Mouse (Mus musculus) frontal cortex, adult (tissue): ENCODE measurements around the gene Sf3a3.

Experiments
- ATAC-seq: cut with Nextera tagmentation; 2 replicates; pipeline ENCODE4 v1.9.2; 2017; ENCODE audit warnings: mild to moderate bottlenecking, moderate library complexity, mixed read lengths; ENCODE audit not compliant: low TSS enrichment

Sf3a3 gene

DNA sequence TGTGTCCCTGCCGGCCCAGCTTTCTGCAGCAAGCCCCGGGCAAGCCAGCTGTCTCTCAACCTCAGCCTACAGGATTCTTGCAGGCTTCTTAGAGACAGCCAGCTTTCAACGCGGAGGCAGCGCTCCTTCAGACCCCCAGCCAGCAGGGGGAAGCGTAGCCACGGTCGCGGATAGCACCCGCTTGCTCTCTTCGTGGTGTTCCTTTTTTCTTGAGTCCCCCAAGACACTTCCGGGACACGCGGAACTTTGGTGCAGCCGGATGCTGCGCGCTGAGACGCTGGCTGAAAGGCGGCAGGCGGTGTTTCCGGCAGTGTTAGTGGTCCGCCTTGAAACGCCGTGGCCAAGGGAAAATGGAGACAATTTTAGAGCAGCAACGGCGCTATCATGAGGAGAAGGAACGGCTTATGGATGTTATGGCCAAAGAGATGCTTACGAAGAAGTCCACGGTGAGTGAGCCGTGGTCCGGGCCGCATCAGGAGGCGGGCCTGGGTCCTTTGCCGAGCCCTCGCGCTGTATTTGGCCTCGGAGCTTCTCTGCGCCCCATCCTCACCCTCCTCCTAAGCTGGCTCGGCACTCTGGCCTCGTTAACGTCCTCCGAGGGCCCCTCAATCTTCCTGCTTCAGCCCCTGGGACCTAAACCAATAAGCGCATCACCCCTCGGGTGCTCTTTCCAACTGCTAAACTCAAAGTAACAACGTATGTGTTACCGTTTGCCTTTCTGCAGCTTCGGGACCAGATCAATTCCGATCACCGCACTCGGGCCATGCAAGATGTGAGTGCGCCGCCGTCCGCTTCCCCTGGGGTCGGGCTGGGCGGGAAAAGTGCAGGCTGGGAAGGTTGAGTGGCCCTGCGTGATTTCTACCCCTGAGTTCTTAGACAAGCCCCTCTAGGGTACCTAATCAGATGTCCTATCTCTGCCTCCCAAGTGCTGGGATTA, at the start of gene Sf3a3:
Sf3a3 (plus strand) TSS at position 232 of the 937 bp plus-strand sequence.
- peak; percentile 98 for ATAC-seq

DNA sequence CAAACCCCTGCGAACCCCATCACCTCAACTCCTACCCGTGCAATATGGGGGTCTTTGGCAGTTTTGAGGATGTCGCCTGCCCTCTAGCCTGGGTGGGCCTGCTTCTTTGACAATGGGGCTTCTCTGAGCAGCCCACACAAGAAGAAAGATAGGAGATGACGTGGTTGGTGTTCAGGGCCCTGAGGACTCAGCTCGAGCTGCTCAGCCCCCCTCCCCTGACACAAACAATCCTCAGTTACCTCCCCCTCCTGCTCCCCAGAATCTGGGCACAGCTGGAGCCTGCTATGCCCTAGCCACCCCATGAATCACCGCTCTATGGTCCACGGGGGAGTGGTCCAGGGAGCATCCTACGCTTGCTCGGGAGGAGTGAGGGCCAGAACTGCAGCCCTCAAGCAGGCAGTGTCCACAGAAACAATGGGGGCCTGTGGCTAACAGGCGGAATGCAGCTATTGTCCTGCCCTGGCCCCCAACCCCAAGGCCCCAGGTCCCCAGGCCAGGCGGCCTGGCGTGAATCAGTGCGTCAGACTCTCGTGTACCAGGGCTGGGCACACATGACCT, 47.0 kb upstream of the Sf3a3 start:
- ATAC-seq = peak; percentile 29; the same call in 1 of the 2 replicates

DNA sequence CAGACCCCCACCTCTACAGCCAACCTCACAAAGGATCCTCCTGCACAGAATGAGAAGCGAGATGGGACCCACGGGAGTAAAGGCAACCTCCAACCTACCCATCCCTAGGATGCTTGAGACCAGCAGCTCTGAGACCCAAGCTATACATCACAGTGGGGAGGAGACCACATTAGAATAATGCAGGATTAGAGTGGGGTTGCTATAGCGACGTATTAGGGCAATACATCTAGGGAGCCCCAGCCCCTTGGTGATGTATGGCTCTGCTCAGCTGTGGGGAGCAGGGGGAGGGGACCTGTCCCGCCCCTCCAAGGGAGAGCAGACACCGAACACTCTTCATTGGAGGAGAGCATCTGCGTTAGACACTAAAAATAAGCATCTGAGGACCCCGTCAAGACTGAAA, 46.5 kb upstream of the Sf3a3 start:
- no peak for ATAC-seq

DNA sequence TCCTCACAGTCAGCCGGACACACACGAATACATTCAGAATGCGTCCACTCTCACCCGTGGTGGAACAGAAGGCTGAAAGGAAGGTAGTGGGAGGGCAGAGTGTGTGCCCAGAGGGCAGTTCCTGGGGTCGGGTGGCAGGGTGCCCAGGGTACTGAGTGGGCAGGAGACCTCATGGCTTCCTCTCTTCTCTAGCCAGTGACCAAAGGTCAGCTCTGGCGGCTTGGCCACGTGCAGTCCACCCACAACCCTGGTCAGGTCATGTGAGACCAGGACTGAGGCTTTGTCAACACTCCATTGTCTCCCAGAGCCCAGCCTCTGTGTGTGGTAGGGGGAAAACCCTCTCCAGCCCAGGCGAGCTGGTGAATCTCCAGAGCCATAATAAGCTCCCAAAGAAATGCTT, 44.3 kb upstream of the Sf3a3 start:
- no peak for ATAC-seq

DNA sequence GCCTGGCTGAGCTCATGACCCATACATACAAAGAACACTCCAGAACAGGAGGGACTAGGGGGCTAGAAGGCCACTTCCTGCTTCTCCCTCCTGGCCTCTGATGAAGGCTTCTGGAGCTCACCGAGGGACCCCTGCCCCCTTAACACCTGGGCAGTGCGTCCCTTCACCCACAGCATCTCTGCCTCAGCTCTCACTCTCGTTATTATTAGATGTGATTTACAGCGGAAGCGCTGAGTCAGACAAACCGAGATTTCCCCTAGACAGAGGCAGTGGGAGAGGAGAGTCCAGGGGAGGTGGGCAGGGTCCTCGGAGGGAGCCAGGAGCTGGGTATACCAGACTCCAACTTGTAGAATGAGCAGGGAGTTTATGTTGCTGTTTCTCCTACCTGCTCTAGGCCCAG, 43.0 kb upstream of the Sf3a3 start:
- ATAC-seq = no peak

DNA sequence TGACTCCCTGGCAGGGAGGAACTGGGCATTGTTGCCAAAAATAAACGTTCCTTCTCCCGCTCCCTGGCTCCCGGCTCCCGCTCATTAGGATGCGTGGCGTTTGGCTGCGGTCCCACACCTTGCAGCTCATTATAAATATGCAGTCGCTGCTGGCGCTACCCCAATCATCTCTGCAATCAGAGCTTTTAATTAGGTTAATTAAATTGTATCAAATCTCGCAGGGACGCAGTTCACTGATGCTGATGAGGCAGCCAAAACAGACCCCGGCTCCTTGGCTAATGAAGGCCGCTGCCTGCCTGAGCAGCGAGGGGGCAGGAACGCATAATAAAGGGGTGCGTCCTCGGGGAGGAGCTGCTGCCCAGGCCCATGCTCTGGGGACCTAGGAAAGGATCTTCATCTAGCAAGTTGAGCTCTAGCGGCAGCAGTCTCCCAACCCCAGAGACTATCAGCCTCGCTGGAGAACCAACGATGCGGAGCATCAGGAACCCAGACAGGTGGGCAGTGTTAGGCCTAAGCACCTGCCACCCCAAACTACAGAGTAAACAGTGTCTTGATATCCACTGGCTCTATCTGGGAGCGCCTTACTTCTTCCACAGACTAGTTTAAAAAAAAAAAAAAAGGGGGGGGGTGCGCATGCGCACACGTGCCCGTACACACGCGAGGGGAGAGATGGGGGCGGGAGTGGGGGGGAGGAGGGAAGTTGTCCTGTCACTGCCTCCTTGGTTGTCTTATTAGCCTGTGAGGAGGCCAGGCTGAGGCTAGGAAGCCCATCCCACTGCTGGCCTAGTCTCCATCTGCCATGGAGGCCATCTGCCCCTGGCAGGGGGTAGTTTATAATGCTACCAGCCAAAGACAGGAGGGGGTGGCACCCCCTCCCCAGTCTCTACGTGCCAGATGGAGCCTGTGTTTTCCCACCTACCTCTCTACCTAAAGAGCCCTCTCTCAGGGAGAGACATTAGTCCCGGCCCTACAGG, 41.9 kb upstream of the Sf3a3 start:
- ATAC-seq = peak; percentile 21; the same call in 1 of the 2 replicates

DNA sequence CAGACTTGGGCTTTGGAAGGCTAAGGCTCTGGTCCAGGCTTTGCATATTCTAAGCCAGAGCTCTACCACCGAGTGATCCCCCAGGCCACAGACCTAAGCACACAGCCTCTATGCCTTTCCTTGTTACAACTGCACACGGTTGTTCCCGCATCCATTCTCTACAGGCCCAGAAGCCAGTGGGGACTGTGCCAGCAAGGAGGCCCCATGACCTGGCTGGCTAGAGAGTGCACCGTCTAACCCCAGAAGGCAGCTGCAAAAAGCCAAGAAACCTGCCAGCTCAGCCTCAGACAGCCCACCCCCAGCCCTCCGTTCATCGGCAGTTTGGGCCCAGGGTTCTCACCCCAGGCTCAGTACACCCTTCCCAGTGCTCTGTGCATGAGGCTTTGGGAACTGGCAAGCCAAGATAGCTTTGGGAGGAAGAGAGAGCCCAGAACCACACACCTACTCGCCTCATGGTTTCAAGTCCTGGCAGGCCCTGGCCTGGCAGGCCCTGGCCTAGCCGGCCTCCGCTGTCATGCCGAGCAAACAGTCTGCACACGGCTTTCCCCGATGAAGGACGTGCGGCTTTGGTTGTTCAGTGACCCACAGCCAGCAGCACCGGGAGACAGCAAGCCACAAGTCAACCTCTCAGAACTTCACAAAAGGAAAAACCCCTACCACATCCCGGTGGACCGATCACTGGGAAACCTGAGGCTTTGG, 40.1 kb upstream of the Sf3a3 start:
- no peak for ATAC-seq

DNA sequence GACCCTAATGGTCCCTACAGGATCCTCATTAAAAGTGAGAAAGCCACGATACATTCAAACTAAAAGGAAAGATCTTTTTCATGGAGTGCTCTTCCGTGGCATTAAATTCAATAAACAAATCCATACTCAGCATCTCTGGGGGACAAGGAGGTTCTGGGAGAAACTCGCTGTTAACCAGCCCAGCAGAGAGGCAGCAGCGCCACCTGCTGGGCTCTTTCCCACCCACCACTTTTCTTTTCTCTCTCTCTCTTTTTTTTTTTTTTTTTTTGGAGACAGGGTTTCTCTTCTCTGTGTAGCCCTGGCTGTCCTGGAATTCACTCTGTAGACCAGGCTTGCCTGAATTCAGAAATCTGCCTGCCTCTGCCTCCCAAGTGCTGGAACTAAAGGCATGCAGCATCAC, 39.5 kb upstream of the Sf3a3 start:
- ATAC-seq = peak; percentile 60; the same call in 1 of the 2 replicates

DNA sequence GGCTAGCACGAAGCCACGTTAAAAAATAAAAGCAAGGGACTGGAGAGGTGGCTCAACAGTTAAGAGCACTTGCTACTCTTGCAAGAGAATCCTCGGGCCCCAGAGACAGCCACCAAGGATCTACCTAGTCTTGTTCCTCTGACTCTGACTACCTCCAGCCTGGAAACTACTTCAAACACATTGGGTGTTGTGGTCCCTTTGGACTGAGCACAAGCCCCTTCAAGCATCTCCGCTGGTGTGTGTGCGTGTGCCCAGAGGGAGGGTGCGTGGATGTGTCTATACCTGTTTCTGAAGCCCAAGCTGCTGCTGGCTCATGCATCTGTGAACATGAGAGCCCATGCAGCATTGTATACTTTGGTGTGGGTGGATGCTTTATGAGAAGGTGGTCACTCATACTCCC, 38.6 kb upstream of the Sf3a3 start:
- no peak for ATAC-seq

DNA sequence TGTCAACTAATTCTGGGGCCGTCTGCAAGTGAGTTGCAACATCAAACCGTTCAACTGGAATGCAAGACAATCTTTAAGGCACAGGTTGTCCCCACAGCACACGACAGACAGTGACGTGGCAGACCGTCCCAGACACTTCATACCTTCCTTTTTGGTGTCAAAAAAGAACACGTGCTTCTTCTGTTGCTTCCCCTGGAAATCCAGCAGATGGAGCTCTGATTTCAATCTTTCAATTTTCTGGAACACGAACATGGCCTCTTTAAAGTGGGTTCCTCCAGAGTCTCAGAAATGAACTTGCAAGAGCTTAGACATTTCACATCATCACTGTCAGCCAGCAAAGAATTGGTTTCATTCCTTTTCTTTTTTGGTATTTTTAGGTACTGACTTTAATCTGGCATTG, 32.3 kb upstream of the Sf3a3 start:
- no peak for ATAC-seq

DNA sequence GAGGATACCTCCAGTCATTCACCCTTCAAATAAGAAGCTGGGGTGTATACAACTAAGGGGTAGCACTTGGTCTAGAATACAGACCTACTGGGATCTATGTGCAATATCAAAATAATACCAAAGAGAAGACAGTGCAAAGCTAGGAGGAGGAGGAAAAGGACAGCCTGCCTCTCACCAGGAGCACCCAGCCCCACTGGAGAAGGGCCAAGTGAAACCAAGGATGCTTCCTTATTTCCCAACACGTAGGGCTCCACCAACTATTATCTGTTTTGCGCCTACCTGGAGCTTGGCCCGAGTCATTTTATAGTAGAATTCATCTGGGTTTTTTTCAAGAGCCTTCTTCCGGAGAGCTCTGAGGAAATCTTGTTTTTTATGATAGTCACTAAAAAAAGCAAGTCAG, 31.1 kb upstream of the Sf3a3 start:
- no peak for ATAC-seq

DNA sequence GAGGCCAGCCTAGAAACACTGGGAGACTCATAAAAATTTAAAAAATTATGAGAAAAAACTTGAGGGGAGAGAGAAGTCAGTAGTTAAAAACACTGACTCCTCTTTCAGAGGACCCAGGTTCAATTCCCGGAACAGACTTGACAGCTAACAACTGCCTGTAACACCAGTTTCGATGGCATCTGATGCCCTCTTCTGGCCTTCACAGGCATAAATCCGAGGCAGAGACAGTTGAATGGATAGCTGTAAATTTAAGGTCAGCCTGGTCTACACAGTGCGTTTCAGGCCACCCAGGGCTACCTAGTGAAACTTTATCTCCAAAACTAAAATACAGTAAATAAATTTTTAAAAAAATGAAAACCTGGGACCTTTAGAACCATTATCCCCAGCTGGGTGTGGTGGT, 29.6 kb upstream of the Sf3a3 start:
- no peak for ATAC-seq

DNA sequence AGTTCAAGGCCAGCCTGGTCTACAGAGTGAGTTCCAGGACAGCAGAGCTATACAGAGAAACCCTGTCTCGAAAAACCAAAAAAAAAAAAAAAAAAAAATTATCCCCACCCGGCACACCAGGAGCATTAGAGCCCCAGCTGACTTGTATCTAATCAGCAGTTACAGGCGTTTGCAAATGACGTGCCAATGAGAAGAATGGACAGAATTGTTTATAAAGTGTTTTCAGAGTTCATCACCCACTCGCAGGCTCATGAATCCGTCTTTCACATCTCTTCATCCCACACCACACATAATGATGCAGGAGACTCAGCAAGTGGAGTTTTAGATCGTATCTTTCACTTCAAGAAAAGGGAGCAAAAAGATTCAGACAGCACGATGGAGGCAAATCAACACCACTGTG, 29.1 kb upstream of the Sf3a3 start:
- ATAC-seq = no peak

DNA sequence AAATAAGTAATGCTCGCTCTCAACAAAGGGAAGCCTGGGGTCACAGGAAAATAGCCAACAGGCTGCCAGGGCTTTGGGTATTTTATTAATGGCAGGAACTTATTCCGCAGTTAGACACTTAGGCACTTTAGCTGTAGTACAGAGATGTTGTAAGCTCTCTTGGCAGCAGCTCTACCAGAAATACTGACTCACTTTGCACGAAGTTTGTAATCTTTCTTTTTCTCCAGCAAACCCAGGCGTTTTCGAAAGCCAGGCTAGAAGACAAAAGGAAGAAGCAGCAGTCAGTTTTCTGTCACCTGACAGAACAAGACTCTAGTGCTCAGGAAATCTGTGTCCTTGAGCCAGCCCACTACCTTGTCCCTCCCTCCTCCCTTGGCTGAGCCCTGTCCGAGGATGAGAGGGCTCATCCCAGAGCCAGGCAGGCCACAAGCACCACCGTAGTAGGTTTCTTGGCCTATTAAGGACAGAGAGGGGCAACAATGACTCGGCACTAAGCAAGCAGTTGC, 28.6 kb upstream of the Sf3a3 start:
- no peak for ATAC-seq

DNA sequence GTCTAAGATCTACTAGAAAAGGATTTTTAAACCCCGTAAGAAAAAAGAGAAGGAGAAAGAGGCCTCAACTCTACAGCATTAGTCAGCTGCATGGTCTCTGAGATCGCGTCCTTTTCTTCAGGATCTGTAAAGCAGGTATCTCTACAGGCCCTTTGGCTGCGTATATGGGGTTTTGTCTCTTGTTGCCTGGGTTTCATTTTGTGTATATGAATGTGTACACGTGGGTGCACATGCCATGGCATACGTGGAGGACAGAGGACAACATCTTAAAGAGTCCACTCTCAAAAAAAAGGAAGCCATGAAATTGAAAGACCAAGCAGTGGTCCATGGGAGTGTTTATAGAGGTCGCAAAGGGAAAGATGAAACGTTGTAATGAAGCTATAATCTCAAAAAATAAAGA, 23.1 kb upstream of the Sf3a3 start:
- no peak for ATAC-seq

DNA sequence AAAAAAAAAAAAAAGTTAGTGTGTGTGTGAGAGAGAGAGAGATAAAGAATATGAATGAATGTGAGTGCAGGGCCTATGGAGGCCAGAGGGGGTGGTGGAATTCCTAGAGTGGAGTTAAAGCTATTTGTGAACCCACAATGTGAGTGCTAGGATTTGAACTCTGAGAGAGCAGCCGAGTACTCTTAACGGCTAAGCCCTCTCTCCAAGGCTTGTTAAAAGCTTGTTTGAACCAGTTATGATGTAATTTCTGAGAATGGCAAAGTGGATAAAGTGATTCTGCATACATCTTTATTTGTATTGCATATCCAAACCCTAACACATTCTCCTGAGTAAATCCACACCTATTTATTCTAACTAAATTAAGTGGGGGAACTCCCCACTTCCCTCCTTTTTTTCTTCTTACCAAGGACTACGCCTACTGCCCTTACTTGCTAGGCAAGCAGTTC, 22.1 kb upstream of the Sf3a3 start:
- no peak for ATAC-seq

DNA sequence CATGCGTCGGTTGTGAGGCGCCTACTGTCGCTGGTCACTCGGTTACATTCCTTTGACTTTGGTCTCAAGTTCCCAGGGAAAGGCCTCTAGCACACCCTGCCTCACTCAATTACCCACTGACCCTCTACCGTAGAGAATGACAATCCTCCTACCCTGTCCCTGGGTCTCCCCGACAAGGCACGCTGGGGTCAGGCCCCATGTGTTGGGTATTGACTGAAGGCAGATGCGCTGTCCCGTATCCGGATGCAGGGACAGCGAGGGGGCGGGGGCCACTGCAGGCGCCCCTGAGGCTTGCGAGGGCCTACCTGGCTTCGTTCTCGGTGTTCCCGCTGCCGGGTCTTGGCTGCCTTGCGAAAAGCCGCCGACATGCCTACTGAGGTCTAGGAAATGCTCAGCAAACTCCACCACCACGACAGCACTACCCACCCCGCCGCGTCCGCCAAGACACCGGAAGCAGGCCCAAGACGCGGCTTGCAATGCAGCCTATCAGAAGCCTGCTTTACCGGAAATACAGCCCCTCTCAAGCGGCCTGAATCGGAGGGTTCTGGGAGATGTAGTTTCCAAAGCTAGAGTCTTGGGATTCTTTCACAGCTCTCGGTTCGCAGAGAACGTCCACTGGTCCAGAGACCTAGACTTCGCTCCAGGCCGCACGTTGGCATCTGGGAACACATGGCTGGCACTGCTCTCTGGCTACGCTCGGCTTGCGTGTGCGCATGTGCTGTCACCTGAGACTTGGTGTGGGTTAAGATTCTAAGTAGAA, 21.3 kb upstream of the Sf3a3 start, which contains the start of gene Utp11:
Utp11 (minus strand) TSS at position 466 of the 760 bp plus-strand sequence.
- peak; percentile 100 for ATAC-seq

DNA sequence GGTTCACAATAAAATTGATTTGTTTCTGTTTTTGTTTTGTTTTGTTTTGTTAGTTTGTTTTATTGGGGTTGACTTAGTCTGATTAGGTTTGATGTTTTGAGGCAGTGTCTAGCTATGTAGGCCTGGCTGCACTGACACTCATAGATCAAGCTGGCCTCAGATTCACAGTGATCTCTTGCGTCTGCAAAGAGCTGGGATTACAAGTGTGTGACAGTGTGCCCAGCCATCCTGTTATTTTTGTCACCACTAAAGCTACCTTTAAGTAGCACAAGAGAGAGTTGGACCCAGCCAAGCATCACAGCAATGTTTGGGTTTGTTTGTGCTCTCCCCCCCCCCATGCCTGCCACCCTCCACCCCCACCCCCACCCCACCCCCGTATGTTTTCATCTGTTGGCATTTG, 20.0 kb upstream of the Sf3a3 start:
- no peak for ATAC-seq

DNA sequence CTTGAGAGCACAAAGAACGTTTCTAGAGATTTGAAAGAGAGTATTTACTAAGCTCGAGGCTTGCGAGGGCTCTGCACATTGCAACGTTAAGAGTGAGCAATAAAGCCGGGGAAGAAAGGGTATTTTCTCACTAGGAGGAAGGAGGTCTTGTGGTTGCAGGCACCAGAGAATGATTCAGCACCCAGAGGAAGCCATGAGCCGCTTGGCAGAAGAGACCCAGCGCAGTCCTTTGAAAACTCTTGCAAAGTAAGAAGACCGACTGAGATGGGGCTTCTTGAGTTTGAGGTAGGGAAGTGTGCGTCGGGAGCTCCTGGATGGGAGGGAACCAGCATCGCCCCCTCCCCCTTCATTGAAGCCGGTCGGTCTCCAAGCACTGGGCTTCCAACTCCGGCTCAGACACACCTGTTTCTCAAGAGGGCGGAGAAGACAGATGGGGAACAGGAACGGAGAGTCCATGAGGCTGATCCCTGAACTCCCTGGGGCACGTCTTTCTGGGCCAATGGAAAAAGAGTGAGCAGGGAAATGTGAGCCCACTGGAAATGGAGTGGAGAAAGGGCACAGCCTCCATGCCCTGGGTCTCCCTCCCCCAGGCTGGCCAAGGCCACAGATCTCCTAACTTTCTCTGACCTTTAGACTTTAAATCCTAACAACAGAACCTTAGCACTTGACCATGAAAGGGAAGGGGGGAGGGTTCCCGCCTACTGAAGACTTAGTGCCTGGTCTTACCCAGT, 18.6 kb upstream of the Sf3a3 start:
- ATAC-seq = no peak

DNA sequence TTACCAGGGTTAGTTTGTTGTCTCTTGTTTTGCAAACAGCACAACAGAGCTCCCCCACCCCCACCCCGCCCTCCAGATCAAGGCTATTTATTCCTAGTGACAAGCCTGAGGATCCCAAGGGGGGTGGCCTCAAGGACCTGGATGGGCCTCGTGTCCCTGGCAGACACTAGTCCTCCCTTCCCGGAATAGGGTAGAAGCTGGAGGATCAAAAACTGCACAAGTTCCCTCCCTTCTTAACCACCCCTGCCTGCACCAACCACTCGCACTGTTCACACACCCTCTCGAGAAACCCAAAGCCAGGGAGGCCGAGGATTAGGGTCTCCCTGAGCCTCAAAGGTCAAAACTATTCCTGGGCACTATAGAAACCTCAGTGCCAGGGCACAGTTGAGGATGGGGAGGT, 14.8 kb upstream of the Sf3a3 start:
- no peak for ATAC-seq
